Mouse (Mus musculus) forebrain, embryonic 14.5 days (tissue): ENCODE data around the gene Trim28. TPM values are rescaled to one million over a fixed set of nuclear protein-coding genes. Genes with fewer than 3 reads are reported as not detected.
A peak's percentile ranks its signal among the peaks of the same experiment; 100 is the strongest.

Experiments used
- ATAC-seq: fragments of 200-750 bp; cut with Nextera tagmentation; 2 replicates; pipeline ENCODE4 v1.8.0; 2017; ENCODE audit warnings: mild to moderate bottlenecking, moderate library complexity
- DNase-seq: peaks from one replicate; pipeline ENCODE4 v3.0.0-alpha.2; 2015; ENCODE audit warnings: low spot score
- H3K27ac ChIP-seq: fragments of 300-500 bp; sonication (generic); 2 replicates; pipeline ENCODE4 v1.5.1; 2014; ENCODE audit warnings: low read depth, mild to moderate bottlenecking, control low read depth, low read length, moderate library complexity
- H3K27me3 ChIP-seq: fragments of 300-500 bp; sonication (generic); replicated peaks from 2 replicates; pipeline ENCODE4 v1.6.1; 2014; ENCODE audit warnings: low read length, control low read depth, mixed read lengths; ENCODE audit not compliant: control insufficient read depth, insufficient read depth
- H3K36me3 ChIP-seq: fragments of 300-500 bp; sonication (generic); 2 replicates; pipeline ENCODE4 v1.6.1; 2014; ENCODE audit warnings: low read length, control low read depth; ENCODE audit not compliant: control insufficient read depth, insufficient read depth
- H3K4me1 ChIP-seq: fragments of 300-500 bp; sonication (generic); 2 replicates; pipeline ENCODE4 v1.6.1; 2014; ENCODE audit warnings: antibody characterized with exemption, low read length, control low read depth; ENCODE audit not compliant: control insufficient read depth, insufficient read depth
- H3K4me2 ChIP-seq: fragments of 300-500 bp; sonication (generic); 2 replicates; pipeline ENCODE4 v1.6.1; 2014; ENCODE audit warnings: mild to moderate bottlenecking, control low read depth, low read length
- H3K4me3 ChIP-seq: fragments of 300-500 bp; sonication (generic); 2 replicates; pipeline ENCODE4 v1.5.1; 2014; ENCODE audit warnings: low read depth, low read length, control low read depth
- H3K9ac ChIP-seq: fragments of 300-500 bp; sonication (generic); 2 replicates; pipeline ENCODE4 v1.6.1; 2014; ENCODE audit warnings: mild to moderate bottlenecking, low read length, control low read depth, moderate library complexity
- H3K9me3 ChIP-seq: fragments of 300-500 bp; sonication (generic); replicated peaks from 2 replicates; pipeline ENCODE4 v1.6.1; 2016; ENCODE audit warnings: low read length, control low read depth, mixed read lengths; ENCODE audit not compliant: control insufficient read depth
- WGBS: fragments of 180-500 bp; shearing (Covaris S2); extraction: QIAGEN DNeasy Blood & Tissue Kit; methylation state at CpG from one replicate; pipeline ENCODE4 v1.1.7; 2014; 5-methylcytosine and 5-hydroxymethylcytosine counted together
- polyA plus RNA-seq: library from polyadenylated mRNA; unstranded; fragments of >200 nt; fragmentation: Nextera tagmentation; extraction: Ambion mirVana; gene quantifications from 2 replicates; pipeline ENCODE4 v1.2.1, GENCODE M21; 2014

Trim28 gene
- polyA plus RNA-seq, 1 experiment from 2014 or later, result 317 TPM

- Histone ChIP-seq H3K4me2 (no peak overlapping the region), H3K9me3 (no peaks in the 10 kb centered on the region), H3K36me3 (no peaks in the 10 kb centered on the region), H3K9ac (no peak overlapping the region), H3K4me1 (0 out of 2 replicates have a peak, but pooled peaks cover 7% of the 10 kb centered on the region), H3K27me3 (peaks cover 36% of the 10 kb centered on the region), H3K4me3 (no peak overlapping the region), H3K27ac (no peak overlapping the region)
- no peak for ATAC-seq
- DNase-seq, result no peak
- WGBS, result 76% methylated on average over 6 of the region's 6 CpGs
Measured at GRCm38 (mm10) chr7:13042511-13042910, 43.6 kb downstream of the Trim28 start.

DNA sequence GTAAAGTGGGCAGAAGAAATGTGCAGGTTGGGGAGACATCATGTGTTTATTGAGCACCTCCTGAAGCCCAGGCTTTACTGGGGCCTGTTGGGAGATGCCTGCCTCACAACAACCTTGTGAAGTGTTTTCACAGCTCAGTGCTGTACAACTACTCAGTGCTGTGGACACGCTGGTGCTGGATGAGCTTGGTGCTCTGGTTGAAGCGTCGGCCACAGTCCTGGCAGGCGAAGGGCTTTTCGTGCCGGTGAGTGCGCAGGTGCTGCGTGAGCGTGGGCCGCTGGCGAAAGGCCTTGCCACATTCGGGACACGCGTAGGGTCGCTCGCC, 44.2 kb downstream of the Trim28 start:
- Histone ChIP-seq H3K27me3 (peaks cover 36% of the 10 kb centered on the region), H3K9me3 (no peaks in the 10 kb centered on the region), H3K36me3 (no peaks in the 10 kb centered on the region), H3K4me3 (peak overlapping the region; percentile 43; the same call in 1 of the 2 replicates), H3K9ac (0 out of 2 replicates have a peak overlapping the region, but pooled peaks have one; percentile 70), H3K4me2 (peak overlapping the region; percentile 93), H3K4me1 (0 out of 2 replicates have a peak, but pooled peaks cover 7% of the 10 kb centered on the region), H3K27ac (no peak overlapping the region)
- DNase-seq, result no peak
- no peak for ATAC-seq
- 42% methylated on average over 16 of the region's 16 CpGs for WGBS

GRCm38 (mm10) chr7:13043445-13044253, 44.7 kb downstream of the Trim28 start:
- Histone ChIP-seq H3K4me2 (peak overlapping the region; percentile 93), H3K9ac (peak overlapping the region; percentile 70), H3K4me3 (peak overlapping the region; percentile 43), H3K4me1 (0 out of 2 replicates have a peak, but pooled peaks cover 6% of the 10 kb centered on the region), H3K36me3 (no peaks in the 10 kb centered on the region), H3K27me3 (peaks cover 36% of the 10 kb centered on the region), H3K27ac (no peak overlapping the region), H3K9me3 (no peaks in the 10 kb centered on the region)
- DNase-seq (peak; percentile 45), ATAC-seq (peak; percentile 57)
- WGBS, result 5% methylated on average over 87 of the region's 88 CpGs

DNA sequence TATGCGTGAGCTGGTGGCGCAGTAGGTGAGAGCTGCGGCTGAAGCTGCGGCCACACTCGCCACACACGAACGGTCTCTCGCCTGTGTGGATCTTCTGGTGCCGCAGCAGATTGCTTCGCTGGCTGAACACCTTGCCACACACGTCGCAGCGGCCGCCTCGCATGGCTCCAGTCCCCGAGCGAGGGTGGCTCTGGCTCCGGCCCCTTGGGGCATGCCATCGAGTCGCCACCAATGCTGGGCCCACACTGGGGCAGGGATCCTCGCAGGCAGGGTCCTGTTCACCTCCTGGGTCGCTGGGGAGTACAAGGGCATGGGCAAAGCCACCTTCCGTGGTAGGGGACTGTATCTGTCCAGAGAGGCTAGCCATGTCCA, 45.3 kb downstream of the Trim28 start:
- Histone ChIP-seq H3K4me2 (peak overlapping the region; percentile 93), H3K36me3 (no peaks in the 10 kb centered on the region), H3K27ac (no peak overlapping the region), H3K9me3 (no peaks in the 10 kb centered on the region), H3K27me3 (peaks cover 36% of the 10 kb centered on the region), H3K9ac (peak overlapping the region; percentile 70), H3K4me1 (0 out of 2 replicates have a peak, but pooled peaks cover under 1% of the 10 kb centered on the region), H3K4me3 (peak overlapping the region; percentile 43)
- ATAC-seq (peak; percentile 22), DNase-seq (no peak)
- 3% methylated on average over 23 of the region's 23 CpGs for WGBS

DNA sequence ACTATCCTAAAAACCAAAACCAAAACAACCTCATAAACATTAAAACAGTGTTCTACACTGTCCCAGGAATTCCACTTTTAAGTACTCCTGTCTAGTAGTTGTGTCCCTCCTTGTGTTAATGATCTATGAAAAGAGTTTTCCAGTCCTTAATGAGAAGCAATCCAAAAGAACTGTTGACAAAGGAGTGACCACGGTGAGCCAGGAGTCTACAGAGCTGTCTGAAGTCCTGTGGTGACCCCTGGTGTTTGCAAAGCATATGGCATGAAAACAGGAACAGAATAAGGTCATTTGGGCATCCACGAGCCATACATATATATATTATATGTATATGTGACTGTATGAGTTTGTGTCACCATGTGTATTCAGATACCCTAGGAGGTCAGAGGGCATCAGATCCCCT, 47.2 kb downstream of the Trim28 start:
- no peak overlapping the region for H3K4me2 ChIP-seq
- H3K36me3 ChIP-seq, result 0 out of 2 replicates have a peak, but pooled peaks cover 1% of the 10 kb centered on the region
- H3K9me3 ChIP-seq, result no peaks in the 10 kb centered on the region
- H3K4me1 ChIP-seq, result no peaks in the 10 kb centered on the region
- DNase-seq (peak; percentile 72), ATAC-seq (peak; percentile 43)
- no peak overlapping the region for H3K9ac ChIP-seq
- no peak overlapping the region for H3K4me3 ChIP-seq
- WGBS, result 14% methylated on average over 2 of the region's 2 CpGs
- H3K27me3 ChIP-seq, result peaks cover 36% of the 10 kb centered on the region
- H3K27ac ChIP-seq, result no peak overlapping the region

DNA sequence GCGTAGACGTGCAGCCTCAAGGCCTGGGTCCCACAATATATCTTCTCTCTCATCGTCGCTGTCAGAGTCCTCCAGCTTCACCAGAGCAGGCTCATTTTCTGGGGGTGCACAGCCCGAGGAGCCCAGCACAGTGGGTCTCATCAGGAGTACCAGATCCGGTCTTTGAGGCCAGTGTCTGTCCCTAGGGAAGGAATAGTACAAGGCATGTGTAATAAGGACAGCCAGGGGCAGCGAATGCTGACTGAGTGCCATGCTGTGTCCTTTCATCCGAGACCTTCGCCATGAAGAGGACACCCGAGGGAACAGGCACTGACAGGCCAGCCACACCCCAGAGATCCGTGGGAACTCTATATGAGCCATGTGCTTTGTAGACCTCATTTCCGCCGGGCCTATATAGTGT, 54.1 kb downstream of the Trim28 start:
- Histone ChIP-seq H3K36me3 (0 out of 2 replicates have a peak, but pooled peaks cover 2% of the 10 kb centered on the region), H3K4me2 (no peak overlapping the region), H3K4me1 (peaks cover 4% of the 10 kb centered on the region; the same call in 1 of the 2 replicates), H3K9ac (no peak overlapping the region), H3K4me3 (no peak overlapping the region), H3K27me3 (no peaks in the 10 kb centered on the region), H3K27ac (no peak overlapping the region), H3K9me3 (no peaks in the 10 kb centered on the region)
- no peak for ATAC-seq
- WGBS, result 87% methylated on average over 13 of the region's 13 CpGs
- no peak for DNase-seq

- ATAC-seq (no peak), DNase-seq (no peak)
- 93% methylated on average over 2 of the region's 2 CpGs for WGBS
- Histone ChIP-seq H3K36me3 (0 out of 2 replicates have a peak, but pooled peaks cover 2% of the 10 kb centered on the region), H3K9me3 (no peaks in the 10 kb centered on the region), H3K27ac (no peak overlapping the region), H3K4me1 (peaks cover 4% of the 10 kb centered on the region; the same call in 1 of the 2 replicates), H3K9ac (peak overlapping the region; percentile 70), H3K4me2 (peak overlapping the region; percentile 57), H3K4me3 (peak overlapping the region; percentile 52), H3K27me3 (no peaks in the 10 kb centered on the region)
Measured at GRCm38 (mm10) chr7:13053501-13053900, 54.6 kb downstream of the Trim28 start.

GRCm38 (mm10) chr7:13053961-13054286, 55.0 kb downstream of the Trim28 start:
- no peaks in the 10 kb centered on the region for H3K9me3 ChIP-seq
- H3K4me2 ChIP-seq, result peak overlapping the region; percentile 57
- H3K27ac ChIP-seq, result peak overlapping the region; percentile 96
- ATAC-seq, result no peak
- peaks cover 4% of the 10 kb centered on the region; the same call in 1 of the 2 replicates for H3K4me1 ChIP-seq
- H3K4me3 ChIP-seq, result peak overlapping the region; percentile 52
- no peak for DNase-seq
- H3K9ac ChIP-seq, result peak overlapping the region; percentile 70
- WGBS, result 2% methylated on average over 15 of the region's 15 CpGs
- H3K27me3 ChIP-seq, result no peaks in the 10 kb centered on the region
- 0 out of 2 replicates have a peak, but pooled peaks cover 2% of the 10 kb centered on the region for H3K36me3 ChIP-seq
